Mouse (Mus musculus) cerebellum, adult 2 months (tissue): ENCODE measurements around the gene Fn3k.

Experiments used
- CTCF ChIP-seq: fragments of 200-500 bp; IDR thresholded peaks from 2 replicates; pipeline ENCODE4 v1.5.1; 2011; ENCODE audit warnings: low read depth, mild to moderate bottlenecking, control low read depth, low read length, moderate library complexity, borderline replicate concordance; ENCODE audit not compliant: insufficient read depth
- POLR2A ChIP-seq: fragments of 200-500 bp; IDR thresholded peaks from 2 replicates; pipeline ENCODE4 v1.6.1; 2011; ENCODE audit warnings: low read length, control low read depth, borderline replicate concordance; ENCODE audit not compliant: insufficient read depth

DNA sequence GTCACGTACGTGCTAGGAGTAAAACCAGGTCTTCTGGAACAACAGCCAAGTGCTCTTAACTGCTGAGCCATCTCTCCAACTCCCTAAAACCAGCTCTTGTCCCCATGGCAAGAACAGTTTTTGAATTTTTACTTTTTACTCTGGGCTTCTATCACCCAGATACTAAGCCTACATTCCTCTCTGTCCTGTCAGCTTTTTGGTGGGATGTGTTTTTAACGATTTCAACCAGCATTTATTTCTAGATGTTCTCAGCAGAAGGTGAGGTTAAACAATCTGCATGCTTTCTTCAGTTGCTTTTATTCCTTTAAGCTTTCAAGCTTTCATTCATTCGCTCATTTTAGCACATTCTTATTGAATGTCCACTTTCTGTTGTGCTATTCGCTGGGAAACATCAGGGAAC lies 16.7 kb upstream of the Fn3k start:
- TF ChIP-seq POLR2A (no peak), CTCF (no peak)
